Mouse (Mus musculus): Measurements from ENCODE around the gene Mrpl4. TPM values are rescaled to one million over a fixed set of nuclear protein-coding genes. Genes with fewer than 3 reads are reported as not detected.
A peak's percentile ranks its signal among the peaks of the same experiment; 100 is the strongest.

Mrpl4 gene
- 129 and 133 TPM in 2 replicates for polyA plus RNA-seq (2015; fragmentation: Nextera tagmentation; extraction: Ambion mirVana)

- H3K4me2 ChIP-seq, result peak within 1 kb of the TSS; percentile 90
- H3K4me3 ChIP-seq (replicated peaks), result peak within 1 kb of the TSS; percentile 72
- H3K36me3 ChIP-seq, result peaks cover 21% of the 10 kb centered on the region; the same call in 1 of the 2 replicates
- peaks cover 9% of the 10 kb centered on the region for H3K4me1 ChIP-seq
- ATAC-seq (ENCODE audit: insufficient read depth, low FRiP score, low read depth), result peak; percentile 85
- H3K9ac ChIP-seq, result peak within 1 kb of the TSS; percentile 51
- no peaks in the 10 kb centered on the region for H3K9me3 ChIP-seq
- H3K27me3 ChIP-seq (replicated peaks), result no peaks in the 10 kb centered on the region
- peak within 1 kb of the TSS; percentile 78 for H3K27ac ChIP-seq
- WGBS, result under 1% methylated on average over 72 of the region's 72 CpGs
These were observed at the start of gene Mrpl4 for GRCm38 (mm10) chr9:21002627-21003551. Gene Mrpl4 (plus strand): TSS chr9:21002738.

- Histone ChIP-seq H3K4me1 (peaks cover 6% of the 10 kb centered on the region; the same call in 1 of the 2 replicates), H3K4me2 (no peak overlapping the region), H3K9ac (no peak overlapping the region), H3K27me3 (replicated peaks) (no peaks in the 10 kb centered on the region), H3K4me3 (replicated peaks) (no peak overlapping the region), H3K36me3 (no peaks in the 10 kb centered on the region), H3K9me3 (no peaks in the 10 kb centered on the region), H3K27ac (no peak overlapping the region)
- ATAC-seq (ENCODE audit: insufficient read depth, low FRiP score, low read depth), result no peak
- WGBS, result 77% methylated on average over 3 of the region's 3 CpGs
These were observed 45.5 kb upstream of the Mrpl4 start for GRCm38 (mm10) chr9:20956989-20957388.

GRCm38 (mm10) chr9:20959430-20959938 lies 43.1 kb upstream of the Mrpl4 start, which contains the start of gene Dnmt1:
Gene Dnmt1 (minus strand): TSS chr9:20959888.
- no peak within 1 kb of the TSS for H3K4me2 ChIP-seq
- no peaks in the 10 kb centered on the region for H3K36me3 ChIP-seq
- no peaks in the 10 kb centered on the region for H3K9me3 ChIP-seq
- no peak within 1 kb of the TSS for H3K27ac ChIP-seq
- no peaks in the 10 kb centered on the region for H3K27me3 ChIP-seq (replicated peaks)
- ATAC-seq (ENCODE audit: insufficient read depth, low FRiP score, low read depth), result no peak
- H3K4me3 ChIP-seq (replicated peaks), result no peak within 1 kb of the TSS
- H3K9ac ChIP-seq, result no peak within 1 kb of the TSS
- H3K4me1 ChIP-seq, result no peaks in the 10 kb centered on the region
- WGBS, result 88% methylated on average over 2 of the region's 2 CpGs

GRCm38 (mm10) chr9:20961557-20961956 lies 41.0 kb upstream of the Mrpl4 start:
- no peak overlapping the region for H3K4me3 ChIP-seq (replicated peaks)
- H3K27ac ChIP-seq, result no peak overlapping the region
- H3K36me3 ChIP-seq, result 0 out of 2 replicates have a peak, but pooled peaks cover 4% of the 10 kb centered on the region
- no peaks in the 10 kb centered on the region for H3K9me3 ChIP-seq
- no peaks in the 10 kb centered on the region for H3K4me1 ChIP-seq
- no peaks in the 10 kb centered on the region for H3K27me3 ChIP-seq (replicated peaks)
- H3K4me2 ChIP-seq, result no peak overlapping the region
- no peak for ATAC-seq (ENCODE audit: insufficient read depth, low FRiP score, low read depth)
- WGBS, result 68% methylated on average over 9 of the region's 9 CpGs
- no peak overlapping the region for H3K9ac ChIP-seq

GRCm38 (mm10) chr9:20965606-20966005 lies 36.9 kb upstream of the Mrpl4 start:
- Histone ChIP-seq H3K9ac (no peak overlapping the region), H3K9me3 (no peaks in the 10 kb centered on the region), H3K4me3 (replicated peaks) (no peak overlapping the region), H3K27me3 (replicated peaks) (no peaks in the 10 kb centered on the region), H3K27ac (no peak overlapping the region), H3K4me1 (no peaks in the 10 kb centered on the region), H3K36me3 (peaks cover 28% of the 10 kb centered on the region), H3K4me2 (no peak overlapping the region)
- ATAC-seq (ENCODE audit: insufficient read depth, low FRiP score, low read depth), result no peak
- 81% methylated on average over 4 of the region's 4 CpGs for WGBS

- no peaks in the 10 kb centered on the region for H3K27me3 ChIP-seq (replicated peaks)
- H3K4me3 ChIP-seq (replicated peaks), result no peak overlapping the region
- no peak for ATAC-seq (ENCODE audit: insufficient read depth, low FRiP score, low read depth)
- no peak overlapping the region for H3K4me2 ChIP-seq
- H3K4me1 ChIP-seq, result no peaks in the 10 kb centered on the region
- no peak overlapping the region for H3K27ac ChIP-seq
- H3K9ac ChIP-seq, result no peak overlapping the region
- WGBS, result 80% methylated on average over 3 of the region's 3 CpGs
- H3K36me3 ChIP-seq, result peaks cover 28% of the 10 kb centered on the region
- H3K9me3 ChIP-seq, result no peaks in the 10 kb centered on the region
These were observed 36.5 kb upstream of the Mrpl4 start for GRCm38 (mm10) chr9:20966008-20966407.

- Histone ChIP-seq H3K4me2 (no peak overlapping the region), H3K27me3 (replicated peaks) (no peaks in the 10 kb centered on the region), H3K36me3 (peaks cover 28% of the 10 kb centered on the region), H3K9me3 (no peaks in the 10 kb centered on the region), H3K4me1 (peaks cover 4% of the 10 kb centered on the region), H3K9ac (no peak overlapping the region), H3K27ac (no peak overlapping the region), H3K4me3 (replicated peaks) (no peak overlapping the region)
- 69% methylated on average over 5 of the region's 5 CpGs for WGBS
- ATAC-seq (ENCODE audit: insufficient read depth, low FRiP score, low read depth), result no peak
These were observed 35.8 kb upstream of the Mrpl4 start for GRCm38 (mm10) chr9:20966747-20967146.

- peaks cover 23% of the 10 kb centered on the region for H3K36me3 ChIP-seq
- H3K4me3 ChIP-seq (replicated peaks), result peak overlapping the region; percentile 21
- peak; percentile 33 for ATAC-seq (ENCODE audit: insufficient read depth, low FRiP score, low read depth)
- no peak overlapping the region for H3K9ac ChIP-seq
- WGBS, result 37% methylated on average over 7 of the region's 7 CpGs
- H3K4me1 ChIP-seq, result peaks cover 37% of the 10 kb centered on the region
- peak overlapping the region; percentile 95 for H3K27ac ChIP-seq
- no peaks in the 10 kb centered on the region for H3K27me3 ChIP-seq (replicated peaks)
- peak overlapping the region; percentile 76 for H3K4me2 ChIP-seq
- no peaks in the 10 kb centered on the region for H3K9me3 ChIP-seq
These were observed 30.8 kb upstream of the Mrpl4 start for GRCm38 (mm10) chr9:20971751-20972140.

GRCm38 (mm10) chr9:20972141-20972992 lies 30.2 kb upstream of the Mrpl4 start:
- H3K4me1 ChIP-seq, result peaks cover 43% of the 10 kb centered on the region
- 29% methylated on average over 28 of the region's 28 CpGs for WGBS
- no peaks in the 10 kb centered on the region for H3K9me3 ChIP-seq
- H3K27ac ChIP-seq, result peak overlapping the region; percentile 95
- ATAC-seq (ENCODE audit: insufficient read depth, low FRiP score, low read depth), result peak; percentile 68
- no peak overlapping the region; the same call in 1 of the 2 replicates for H3K9ac ChIP-seq
- H3K36me3 ChIP-seq, result peaks cover 17% of the 10 kb centered on the region
- H3K27me3 ChIP-seq (replicated peaks), result no peaks in the 10 kb centered on the region
- H3K4me3 ChIP-seq (replicated peaks), result peak overlapping the region; percentile 21
- peak overlapping the region; percentile 76 for H3K4me2 ChIP-seq

GRCm38 (mm10) chr9:20973001-20973681 lies 29.4 kb upstream of the Mrpl4 start:
- Histone ChIP-seq H3K27me3 (replicated peaks) (no peaks in the 10 kb centered on the region), H3K27ac (peak overlapping the region; percentile 95), H3K9ac (no peak overlapping the region), H3K36me3 (peaks cover 9% of the 10 kb centered on the region; the same call in 1 of the 2 replicates), H3K4me2 (peak overlapping the region; percentile 76), H3K4me3 (replicated peaks) (peak overlapping the region; percentile 91), H3K9me3 (no peaks in the 10 kb centered on the region), H3K4me1 (peaks cover 43% of the 10 kb centered on the region)
- ATAC-seq (ENCODE audit: insufficient read depth, low FRiP score, low read depth), result no peak
- WGBS, result 60% methylated on average over 4 of the region's 4 CpGs

GRCm38 (mm10) chr9:20973682-20974075 lies 28.9 kb upstream of the Mrpl4 start:
- 32% methylated on average over 6 of the region's 6 CpGs for WGBS
- H3K9me3 ChIP-seq, result no peaks in the 10 kb centered on the region
- H3K27ac ChIP-seq, result peak overlapping the region; percentile 95
- peaks cover 43% of the 10 kb centered on the region for H3K4me1 ChIP-seq
- peak overlapping the region; percentile 76 for H3K4me2 ChIP-seq
- no peak for ATAC-seq (ENCODE audit: insufficient read depth, low FRiP score, low read depth)
- 0 out of 2 replicates have a peak overlapping the region, but pooled peaks have one; percentile 3 for H3K9ac ChIP-seq
- H3K4me3 ChIP-seq (replicated peaks), result peak overlapping the region; percentile 91
- peaks cover 4% of the 10 kb centered on the region; the same call in 1 of the 2 replicates for H3K36me3 ChIP-seq
- H3K27me3 ChIP-seq (replicated peaks), result no peaks in the 10 kb centered on the region
